Mouse (Mus musculus): Measurements from ENCODE around the gene Gmeb1.
A peak's percentile ranks its signal among the peaks of the same experiment; 100 is the strongest.

Gene Gmeb1

GRCm38 (mm10) chr4:132274156-132274862, 12.9 kb upstream of the Gmeb1 start, which contains the start of gene Taf12:
TSS of gene Taf12 (plus strand) at chr4:132274375.
- peak; percentile 94 for DNase-seq (ENCODE audit: low read depth, low spot score)

- DNase-seq (ENCODE audit: low read depth, low spot score) = no peak
These were observed 11.8 kb upstream of the Gmeb1 start for GRCm38 (mm10) chr4:132273166-132273565.

GRCm38 (mm10) chr4:132269740-132270560, 8.5 kb upstream of the Gmeb1 start:
- peak; percentile 96 for DNase-seq (ENCODE audit: low read depth, low spot score)

GRCm38 (mm10) chr4:132268871-132269739, 7.7 kb upstream of the Gmeb1 start:
- peak; percentile 48 for DNase-seq (ENCODE audit: low read depth, low spot score)

- DNase-seq (ENCODE audit: low read depth, low spot score) = no peak
These were observed 5.5 kb upstream of the Gmeb1 start for GRCm38 (mm10) chr4:132266835-132267349.

GRCm38 (mm10) chr4:132263313-132263712, 1.9 kb upstream of the Gmeb1 start:
- no peak for DNase-seq (ENCODE audit: low read depth, low spot score)

- no peak for DNase-seq (ENCODE audit: low read depth, low spot score)
These were observed 885 bp upstream of the Gmeb1 start for GRCm38 (mm10) chr4:132262358-132262616.

GRCm38 (mm10) chr4:132260404-132261379, 710 bp downstream of the Gmeb1 start:
- DNase-seq (ENCODE audit: low read depth, low spot score) = peak; percentile 44

- no peak for DNase-seq (ENCODE audit: low read depth, low spot score)
These were observed 2.2 kb downstream of the Gmeb1 start for GRCm38 (mm10) chr4:132259248-132259647.

- DNase-seq (ENCODE audit: low read depth, low spot score) = no peak
These were observed 5.0 kb downstream of the Gmeb1 start for GRCm38 (mm10) chr4:132256384-132256783.

- no peak for DNase-seq (ENCODE audit: low read depth, low spot score)
These were observed 6.4 kb downstream of the Gmeb1 start for GRCm38 (mm10) chr4:132254986-132255385.

- DNase-seq (ENCODE audit: low read depth, low spot score) = no peak
These were observed 7.8 kb downstream of the Gmeb1 start for GRCm38 (mm10) chr4:132253622-132254021.

GRCm38 (mm10) chr4:132253128-132253527, 8.3 kb downstream of the Gmeb1 start:
- no peak for DNase-seq (ENCODE audit: low read depth, low spot score)

GRCm38 (mm10) chr4:132251596-132251995, 9.8 kb downstream of the Gmeb1 start:
- no peak for DNase-seq (ENCODE audit: low read depth, low spot score)

- no peak for DNase-seq (ENCODE audit: low read depth, low spot score)
These were observed 13.9 kb downstream of the Gmeb1 start for GRCm38 (mm10) chr4:132247451-132247997.

GRCm38 (mm10) chr4:132245643-132246042, 15.8 kb downstream of the Gmeb1 start:
- no peak for DNase-seq (ENCODE audit: low read depth, low spot score)

GRCm38 (mm10) chr4:132241208-132241607, 20.2 kb downstream of the Gmeb1 start:
- DNase-seq (ENCODE audit: low read depth, low spot score) = no peak

- DNase-seq (ENCODE audit: low read depth, low spot score) = no peak
These were observed 21.0 kb downstream of the Gmeb1 start for GRCm38 (mm10) chr4:132240367-132240766.

GRCm38 (mm10) chr4:132238356-132238755, 23.0 kb downstream of the Gmeb1 start:
- DNase-seq (ENCODE audit: low read depth, low spot score) = no peak

GRCm38 (mm10) chr4:132234710-132235109, 26.7 kb downstream of the Gmeb1 start:
- DNase-seq (ENCODE audit: low read depth, low spot score) = no peak

All from skeletal muscle tissue, adult 2 months (tissue).